Mouse (Mus musculus) embryonic facial prominence, embryonic 15.5 days (tissue): ENCODE measurements around the gene Kndc1. TPM values are rescaled to one million over a fixed set of nuclear protein-coding genes. Genes with fewer than 3 reads are reported as not detected.

Source experiments
- ATAC-seq: fragments of 200-750 bp; cut with Nextera tagmentation; 2 replicates; pipeline ENCODE4 v1.8.0; 2017; ENCODE audit warnings: low read depth, moderate TSS enrichment; ENCODE audit not compliant: insufficient number of reproducible peaks, low FRiP score, low TSS enrichment
- H3K27ac ChIP-seq: fragments of 300-500 bp; sonication (generic); replicated peaks from 2 replicates; pipeline ENCODE4 v1.5.1; 2015; ENCODE audit warnings: mild to moderate bottlenecking, inconsistent platforms
- H3K27me3 ChIP-seq: fragments of 300-500 bp; sonication (generic); 2 replicates; pipeline ENCODE4 v1.6.1; 2015; ENCODE audit warnings: inconsistent platforms
- H3K36me3 ChIP-seq: fragments of 300-500 bp; sonication (generic); 2 replicates; pipeline ENCODE4 v1.6.1; 2015; ENCODE audit warnings: mild to moderate bottlenecking, inconsistent platforms
- H3K4me1 ChIP-seq: fragments of 300-500 bp; sonication (generic); 2 replicates; pipeline ENCODE4 v1.6.1; 2015; ENCODE audit warnings: inconsistent platforms
- H3K4me2 ChIP-seq: fragments of 300-500 bp; sonication (generic); replicated peaks from 2 replicates; pipeline ENCODE4 v1.6.1; 2015; ENCODE audit warnings: mild to moderate bottlenecking, inconsistent platforms
- H3K4me3 ChIP-seq: fragments of 300-500 bp; sonication (generic); replicated peaks from 2 replicates; pipeline ENCODE4 v1.5.1; 2015; ENCODE audit warnings: mild to moderate bottlenecking, inconsistent platforms
- H3K9ac ChIP-seq: fragments of 300-500 bp; sonication (generic); 2 replicates; pipeline ENCODE4 v1.6.1; 2015; ENCODE audit warnings: inconsistent platforms
- H3K9me3 ChIP-seq: fragments of 300-500 bp; sonication (generic); replicated peaks from 2 replicates; pipeline ENCODE4 v1.6.1; 2016; ENCODE audit warnings: inconsistent platforms
- WGBS: fragments of 180-500 bp; shearing (Covaris S2); methylation state at CpG from one replicate; pipeline ENCODE4 v1.1.7; 2015; 5-methylcytosine and 5-hydroxymethylcytosine counted together
- microRNA counts: library from miRNA; unstranded; fragments of <30 nt; microRNA quantifications from one replicate; lab custom pipeline; 2016
- microRNA-seq: library from miRNA; unstranded; fragments of <30 nt; microRNA quantifications from one replicate; pipeline ENCODE4, GENCODE M21; 2016; ENCODE audit warnings: borderline number of aligned reads
- polyA plus RNA-seq: library from polyadenylated mRNA; unstranded; fragments of >200 nt; fragmentation: Nextera tagmentation; extraction: Ambion mirVana; gene quantifications from 2 replicates; pipeline ENCODE4 v1.2.1, GENCODE M21; 2015

Gene Kndc1
- polyA plus RNA-seq, 1 experiment from 2014 or later, result 1.7 TPM

GRCm38 (mm10) chr7:139990864-139991394 is 96.4 kb downstream of the Kndc1 start:
- H3K9ac ChIP-seq, result no peak overlapping the region
- no peaks in the 10 kb centered on the region for H3K27me3 ChIP-seq
- H3K9me3 ChIP-seq, result no peaks in the 10 kb centered on the region
- no peak overlapping the region for H3K4me3 ChIP-seq
- H3K27ac ChIP-seq, result no peak overlapping the region
- H3K4me1 ChIP-seq, result peaks cover 13% of the 10 kb centered on the region
- no peak overlapping the region for H3K4me2 ChIP-seq
- no peak for ATAC-seq
- peaks cover 4% of the 10 kb centered on the region; the same call in 1 of the 2 replicates for H3K36me3 ChIP-seq
- 66% methylated on average over 8 of the region's 8 CpGs for WGBS

MicroRNA genes within 50 kb of the gene (microRNA counts, 519-probe panel; counts per million panel counts)
- microRNA mmu-miR-202-3p (lab: Ali Mortazavi, UCI) (1,857 counts per million, percentile 30 among the panel's probes with 10 or more counts), microRNA mmu-miR-202-5p (lab: Ali Mortazavi, UCI) (2,153 counts per million, percentile 47 among the panel's probes with 10 or more counts)

Small RNA genes within 50 kb of the gene (microRNA-seq; reads per million reads assigned to microRNA genes)
- not detected for gene Mir202
- not detected for gene Mir7062
- not detected for gene mmu-mir-7686

Other genes with a start within 250 kb of the Kndc1 start
- 2.7 and 3.7 TPM in 2 replicates for gene Cfap46, start 210.9 kb upstream of the Kndc1 start, polyA plus RNA-seq
- 1.5 and 2.1 TPM in 2 replicates for gene Adgra1, start 60.5 kb upstream of the Kndc1 start, polyA plus RNA-seq
- gene Utf1, start 49.1 kb downstream of the Kndc1 start, polyA plus RNA-seq, result 0.17 TPM in 1 of 2 replicates, not detected in the other
- gene 6430531B16Rik, start 84.1 kb downstream of the Kndc1 start, polyA plus RNA-seq, result 3.6 and 5.0 TPM in 2 replicates
- gene Adam8, start 97.9 kb downstream of the Kndc1 start, polyA plus RNA-seq, result 2.8 and 4.0 TPM in 2 replicates
- gene Zfp511, start 141.7 kb downstream of the Kndc1 start, polyA plus RNA-seq, result 38.5 and 39.0 TPM in 2 replicates
- gene Tubgcp2, start 142.0 kb downstream of the Kndc1 start, polyA plus RNA-seq, result 49.7 and 55.3 TPM in 2 replicates
- not detected in 2 replicates for gene Msx3, start 154.4 kb downstream of the Kndc1 start, polyA plus RNA-seq
- 3.4 and 3.7 TPM in 2 replicates for gene Caly, start 187.9 kb downstream of the Kndc1 start, polyA plus RNA-seq
- 0.28 TPM in 1 of 2 replicates, not detected in the other for gene Prap1, start 198.7 kb downstream of the Kndc1 start, polyA plus RNA-seq
- gene Fuom, start 207.7 kb downstream of the Kndc1 start, polyA plus RNA-seq, result 26.9 and 29.0 TPM in 2 replicates
- 20.0 and 20.5 TPM in 2 replicates for gene Paox, start 221.1 kb downstream of the Kndc1 start, polyA plus RNA-seq
- 127 and 132 TPM in 2 replicates for gene Echs1, start 221.8 kb downstream of the Kndc1 start, polyA plus RNA-seq
- gene Mtg1, start 242.9 kb downstream of the Kndc1 start, polyA plus RNA-seq, result 22.2 and 23.2 TPM in 2 replicates